Mouse (Mus musculus) hindbrain, embryonic 11.5 days (tissue): Measurements from ENCODE around the gene Fer. TPM values are rescaled to one million over a fixed set of nuclear protein-coding genes. Genes with fewer than 3 reads are reported as not detected.

Experiments
- ATAC-seq: fragments of 200-750 bp; cut with Nextera tagmentation; 2 replicates; pipeline ENCODE4 v1.8.0; 2017; ENCODE audit warnings: mild to moderate bottlenecking, moderate TSS enrichment, moderate library complexity; ENCODE audit not compliant: low FRiP score
- DNase-seq: peaks from one replicate; pipeline ENCODE4 v3.0.0-alpha.2; 2015; ENCODE audit warnings: low spot score
- H3K27ac ChIP-seq: fragments of 300-500 bp; sonication (generic); 2 replicates; pipeline ENCODE4 v1.5.1; 2014; ENCODE audit warnings: mild to moderate bottlenecking, low read depth, low read length
- H3K27me3 ChIP-seq: fragments of 300-500 bp; sonication (generic); 2 replicates; pipeline ENCODE4 v1.6.1; 2014; ENCODE audit warnings: mild to moderate bottlenecking, low read length, moderate library complexity, mixed read lengths; ENCODE audit not compliant: control insufficient read depth, insufficient read depth
- H3K36me3 ChIP-seq: fragments of 300-500 bp; sonication (generic); 2 replicates; pipeline ENCODE4 v1.6.1; 2014; ENCODE audit warnings: mild to moderate bottlenecking, low read length, moderate library complexity, mixed read lengths; ENCODE audit not compliant: control insufficient read depth, insufficient read depth
- H3K4me1 ChIP-seq: fragments of 300-500 bp; sonication (generic); replicated peaks from 2 replicates; pipeline ENCODE4 v1.6.1; 2014; ENCODE audit warnings: low read length, mixed read lengths; ENCODE audit not compliant: control insufficient read depth, insufficient read depth
- H3K4me2 ChIP-seq: fragments of 300-500 bp; sonication (generic); replicated peaks from 2 replicates; pipeline ENCODE4 v1.6.1; 2014; ENCODE audit warnings: mild to moderate bottlenecking, low read depth, low read length
- H3K4me3 ChIP-seq: fragments of 300-500 bp; sonication (generic); 2 replicates; pipeline ENCODE4 v1.5.1; 2014; ENCODE audit warnings: low read depth, low read length
- H3K9ac ChIP-seq: fragments of 300-500 bp; sonication (generic); 2 replicates; pipeline ENCODE4 v1.6.1; 2014; ENCODE audit warnings: low read depth, low read length
- H3K9me3 ChIP-seq: fragments of 300-500 bp; sonication (generic); 2 replicates; pipeline ENCODE4 v1.6.1; 2016; ENCODE audit warnings: low read length; ENCODE audit not compliant: control insufficient read depth
- WGBS: fragments of 180-500 bp; shearing (Covaris S2); extraction: QIAGEN DNeasy Blood & Tissue Kit; methylation state at CpG from one replicate; pipeline ENCODE4 v1.1.7; 2014; 5-methylcytosine and 5-hydroxymethylcytosine counted together
- polyA plus RNA-seq: library from polyadenylated mRNA; unstranded; fragments of >200 nt; fragmentation: Nextera tagmentation; extraction: Ambion mirVana; gene quantifications from 2 replicates; pipeline ENCODE4 v1.2.1, GENCODE M21; 2014

Fer gene
- 34.2 and 37.6 TPM in 2 replicates for polyA plus RNA-seq

DNA sequence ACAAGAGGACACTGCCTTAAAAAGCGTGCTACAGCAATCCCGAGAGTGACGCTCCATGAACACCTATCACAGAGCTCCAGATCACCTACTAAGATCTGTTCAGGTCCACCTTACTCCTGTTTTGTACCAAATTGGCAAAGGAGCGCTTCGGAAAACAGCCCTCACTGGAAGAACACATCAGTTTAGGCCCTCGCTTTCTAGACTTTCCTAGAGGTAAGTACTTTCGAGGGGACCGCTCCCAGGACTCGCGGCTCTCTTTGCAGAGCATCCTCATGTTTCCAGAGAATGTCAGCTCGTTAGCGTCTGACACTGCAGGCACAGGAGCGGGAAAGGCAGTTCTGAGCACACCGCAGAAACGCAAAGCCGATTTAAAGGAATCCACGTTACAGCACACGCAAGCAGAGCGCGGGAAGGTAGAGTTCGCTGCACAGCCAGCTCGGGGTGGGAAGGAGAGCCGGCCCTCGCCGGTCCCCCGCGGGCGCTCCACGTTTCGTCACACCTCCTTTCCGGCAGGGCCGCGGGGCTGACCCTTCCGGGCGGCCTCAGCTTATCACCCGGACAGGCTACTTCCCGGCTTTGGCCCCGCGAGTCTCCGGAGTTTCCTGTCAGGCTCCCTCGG lies at the start of gene Fer:
Gene Fer (plus strand): TSS at position 51 of the 619 bp plus-strand sequence.
- peak within 1 kb of the TSS; percentile 74 for H3K9ac ChIP-seq
- H3K27me3 ChIP-seq = no peaks in the 10 kb centered on the region
- peak within 1 kb of the TSS; percentile 74 for H3K4me3 ChIP-seq
- no peak for DNase-seq
- H3K4me1 ChIP-seq = no peaks in the 10 kb centered on the region
- H3K9me3 ChIP-seq = no peaks in the 10 kb centered on the region
- peak; percentile 63; the same call in 1 of the 2 replicates for ATAC-seq
- H3K27ac ChIP-seq = peak within 1 kb of the TSS; percentile 76
- H3K4me2 ChIP-seq = peak within 1 kb of the TSS; percentile 92
- no peaks in the 10 kb centered on the region for H3K36me3 ChIP-seq
- 1% methylated on average over 41 of the region's 41 CpGs for WGBS

DNA sequence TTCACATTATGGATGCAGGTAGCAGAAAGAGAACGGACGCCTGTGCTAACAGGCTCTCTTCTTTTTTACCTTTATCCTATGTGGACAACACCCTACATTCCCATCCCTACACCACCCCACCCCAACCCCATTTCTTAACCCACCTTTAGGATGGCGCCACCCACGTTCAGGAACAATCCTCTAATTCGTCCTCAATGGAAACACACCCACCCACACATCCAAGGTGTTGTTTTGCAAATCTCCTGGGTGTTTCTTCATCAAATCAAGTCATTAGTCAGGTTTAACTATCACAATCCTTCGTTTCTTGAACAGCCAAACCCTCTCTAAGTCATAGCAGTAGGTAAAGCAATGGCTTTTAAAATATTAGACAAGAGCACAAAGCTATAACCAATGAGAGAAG lies 49.3 kb upstream of the Fer start:
- Histone ChIP-seq H3K4me2 (no peak overlapping the region), H3K9ac (no peak overlapping the region), H3K4me1 (no peaks in the 10 kb centered on the region), H3K36me3 (no peaks in the 10 kb centered on the region), H3K4me3 (no peak overlapping the region), H3K27me3 (no peaks in the 10 kb centered on the region), H3K9me3 (no peaks in the 10 kb centered on the region), H3K27ac (no peak overlapping the region)
- WGBS = 86% methylated on average over 6 of the region's 6 CpGs
- no peak for DNase-seq
- ATAC-seq = no peak

DNA sequence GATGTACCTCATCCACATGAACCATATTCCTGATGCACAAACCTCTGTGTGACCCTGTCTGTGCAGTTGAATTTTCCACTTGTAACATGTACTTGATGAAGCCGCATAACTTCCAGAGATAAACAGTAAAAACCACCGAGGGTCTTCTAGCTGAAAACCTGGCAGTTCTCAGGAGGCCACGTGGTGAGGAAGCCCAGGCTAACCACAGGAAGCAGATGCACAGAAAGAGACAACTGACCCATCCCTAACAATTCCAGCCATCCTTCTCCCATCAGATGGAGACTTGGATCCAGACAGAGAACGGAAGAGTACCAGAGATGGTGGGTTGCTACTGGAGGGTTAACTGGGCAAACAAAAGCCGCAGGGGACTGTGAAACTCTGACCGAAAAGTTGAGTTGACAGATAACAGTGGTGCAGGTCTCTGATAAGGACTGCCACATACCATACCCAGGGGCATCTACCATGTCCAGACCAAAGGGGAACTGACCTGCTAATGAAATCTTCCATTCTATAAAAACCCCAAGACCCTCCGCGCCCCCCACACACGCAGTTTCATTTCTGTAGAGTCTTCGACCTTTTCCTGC lies 44.3 kb upstream of the Fer start:
- no peaks in the 10 kb centered on the region for H3K9me3 ChIP-seq
- H3K4me3 ChIP-seq = no peak overlapping the region
- DNase-seq (no peak), ATAC-seq (no peak)
- H3K9ac ChIP-seq = no peak overlapping the region
- WGBS = 91% methylated on average over 10 of the region's 10 CpGs
- H3K4me2 ChIP-seq = no peak overlapping the region
- H3K27ac ChIP-seq = no peak overlapping the region
- H3K4me1 ChIP-seq = no peaks in the 10 kb centered on the region
- H3K36me3 ChIP-seq = no peaks in the 10 kb centered on the region
- no peaks in the 10 kb centered on the region for H3K27me3 ChIP-seq

DNA sequence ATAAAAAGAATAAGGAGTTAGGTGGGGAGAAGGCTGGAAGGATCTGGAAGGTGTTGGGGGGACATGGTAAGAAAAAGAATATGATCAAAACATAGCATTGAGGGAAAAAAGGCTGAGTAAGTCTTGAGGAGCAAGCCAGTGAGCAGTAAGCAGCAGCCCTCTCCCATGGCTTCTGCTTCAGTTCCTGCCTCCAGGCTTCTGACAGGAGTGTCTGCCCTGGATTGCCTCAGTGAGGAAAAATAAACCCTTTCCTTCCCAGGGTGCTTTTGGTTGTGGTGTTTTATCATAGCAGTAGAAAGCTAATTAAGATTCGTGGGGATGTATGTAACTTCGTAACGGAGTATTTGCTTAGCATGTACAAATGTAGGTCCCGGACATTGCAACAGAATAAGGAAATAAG lies 38.7 kb upstream of the Fer start:
- ATAC-seq (no peak), DNase-seq (no peak)
- Histone ChIP-seq H3K27me3 (no peaks in the 10 kb centered on the region), H3K9ac (no peak overlapping the region), H3K36me3 (no peaks in the 10 kb centered on the region), H3K9me3 (no peaks in the 10 kb centered on the region), H3K27ac (no peak overlapping the region), H3K4me1 (no peaks in the 10 kb centered on the region), H3K4me2 (no peak overlapping the region), H3K4me3 (no peak overlapping the region)
- WGBS = 92% methylated on average over 4 of the region's 4 CpGs

DNA sequence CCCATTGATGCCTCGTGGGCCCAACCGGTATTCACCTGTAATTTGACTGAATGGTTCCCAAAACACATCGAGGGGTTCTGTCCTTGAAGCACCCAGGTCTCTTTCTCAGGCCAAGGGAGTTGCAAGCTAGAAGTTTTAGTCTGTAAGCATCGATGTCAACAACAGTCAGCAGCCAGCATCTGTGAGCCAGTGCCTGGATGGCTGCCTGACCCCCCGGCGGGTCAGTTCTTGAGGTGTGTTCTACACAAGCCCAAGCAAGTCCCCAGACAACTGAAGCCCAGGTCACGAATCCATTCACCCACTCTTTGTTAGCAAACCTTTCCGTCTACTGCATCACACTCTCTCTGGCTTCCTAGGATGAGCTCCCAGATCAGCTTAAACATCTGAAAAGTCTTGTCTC lies 36.7 kb upstream of the Fer start:
- H3K27ac ChIP-seq = no peak overlapping the region
- H3K4me1 ChIP-seq = no peaks in the 10 kb centered on the region
- no peak overlapping the region for H3K9ac ChIP-seq
- H3K27me3 ChIP-seq = no peaks in the 10 kb centered on the region
- no peak overlapping the region for H3K4me2 ChIP-seq
- no peak overlapping the region for H3K4me3 ChIP-seq
- ATAC-seq (no peak), DNase-seq (no peak)
- 83% methylated on average over 8 of the region's 8 CpGs for WGBS
- no peaks in the 10 kb centered on the region for H3K36me3 ChIP-seq
- no peaks in the 10 kb centered on the region for H3K9me3 ChIP-seq

DNA sequence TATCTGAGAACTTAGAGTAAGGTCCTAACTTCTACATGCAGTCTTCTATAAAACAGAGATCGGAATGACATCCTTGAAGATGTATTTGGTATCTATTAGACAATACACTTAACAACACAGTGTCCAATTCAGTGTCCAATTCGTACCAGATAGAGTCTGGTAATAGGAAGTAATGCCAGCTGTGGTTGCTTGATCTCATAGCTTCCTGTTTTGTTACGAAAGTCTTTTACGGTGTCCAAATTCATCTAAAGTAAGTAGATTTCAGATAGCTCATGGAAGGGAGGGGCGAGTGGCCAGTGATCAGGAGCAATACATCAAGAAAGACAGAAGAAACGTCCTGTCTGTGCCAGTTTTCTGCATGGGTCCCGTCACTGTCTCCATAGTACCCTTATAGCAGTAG lies 36.1 kb upstream of the Fer start:
- Histone ChIP-seq H3K9ac (no peak overlapping the region), H3K27me3 (no peaks in the 10 kb centered on the region), H3K36me3 (no peaks in the 10 kb centered on the region), H3K4me2 (no peak overlapping the region), H3K27ac (no peak overlapping the region), H3K4me1 (no peaks in the 10 kb centered on the region), H3K4me3 (no peak overlapping the region), H3K9me3 (no peaks in the 10 kb centered on the region)
- no peak for ATAC-seq
- no peak for DNase-seq
- 88% methylated on average over 7 of the region's 7 CpGs for WGBS

DNA sequence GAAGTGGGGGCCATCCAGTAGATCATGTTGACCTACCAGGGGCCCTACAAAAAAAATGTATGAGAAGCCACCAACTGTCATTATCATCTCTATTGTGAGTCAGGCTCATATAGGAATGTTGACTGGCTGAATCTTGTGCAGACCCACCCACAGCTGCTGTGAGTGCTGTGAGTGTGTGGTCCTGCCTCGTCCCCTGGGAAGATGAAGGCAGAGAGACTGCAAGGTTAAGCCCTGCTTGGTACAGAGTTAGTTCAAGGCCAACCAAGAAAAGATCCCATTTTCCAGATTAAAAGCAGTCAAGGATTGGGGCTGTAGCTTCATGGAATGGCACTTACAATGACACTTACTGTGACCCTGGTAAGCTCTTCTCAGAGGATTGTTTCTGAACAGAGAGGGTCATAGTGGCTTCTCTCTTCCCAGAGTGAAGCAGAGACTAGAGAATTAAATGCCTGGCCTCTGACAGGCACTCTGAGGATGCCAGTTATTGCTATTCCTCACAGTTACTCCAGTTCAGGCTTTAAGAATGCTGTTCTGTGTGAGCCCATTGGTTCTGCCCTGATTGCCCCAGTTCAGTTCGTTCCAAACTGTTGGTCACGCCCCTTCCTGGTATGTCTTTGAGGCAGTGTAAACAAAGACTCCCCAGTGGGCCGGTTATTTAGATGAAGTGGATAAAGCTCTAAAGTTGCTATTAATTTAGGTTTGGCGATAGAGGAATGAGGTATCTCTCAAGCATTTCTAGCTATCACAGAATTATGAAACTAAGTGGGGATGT lies 34.1 kb upstream of the Fer start:
- 67% methylated on average over 5 of the region's 5 CpGs for WGBS
- no peaks in the 10 kb centered on the region for H3K36me3 ChIP-seq
- no peak overlapping the region for H3K27ac ChIP-seq
- ATAC-seq (no peak), DNase-seq (no peak)
- no peaks in the 10 kb centered on the region for H3K27me3 ChIP-seq
- H3K4me1 ChIP-seq = no peaks in the 10 kb centered on the region
- no peaks in the 10 kb centered on the region for H3K9me3 ChIP-seq
- no peak overlapping the region for H3K4me2 ChIP-seq
- H3K4me3 ChIP-seq = no peak overlapping the region
- H3K9ac ChIP-seq = no peak overlapping the region

DNA sequence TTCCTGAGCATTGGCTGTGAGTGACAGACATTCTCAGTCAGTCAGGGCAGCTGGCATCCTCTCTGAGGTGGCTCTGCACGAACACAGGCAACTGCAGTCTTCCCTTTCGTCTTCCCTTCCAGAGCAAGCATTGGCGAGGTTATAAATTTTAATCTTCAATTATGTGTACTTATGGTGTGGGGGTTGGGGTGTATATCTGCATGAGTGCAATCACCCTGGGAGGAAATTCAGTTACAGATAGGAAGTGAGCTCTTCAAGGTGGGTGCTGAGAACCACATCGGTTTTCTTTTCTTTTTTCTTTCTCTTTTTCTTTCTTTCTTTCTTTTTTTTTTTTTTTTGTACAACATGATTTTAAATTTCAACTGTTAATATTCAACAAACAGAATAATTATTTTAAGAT lies 31.3 kb upstream of the Fer start:
- Histone ChIP-seq H3K27me3 (no peaks in the 10 kb centered on the region), H3K9ac (no peak overlapping the region), H3K4me3 (no peak overlapping the region), H3K36me3 (no peaks in the 10 kb centered on the region), H3K9me3 (no peaks in the 10 kb centered on the region), H3K4me2 (no peak overlapping the region), H3K27ac (no peak overlapping the region), H3K4me1 (no peaks in the 10 kb centered on the region)
- ATAC-seq = no peak
- no peak for DNase-seq
- 82% methylated on average over 4 of the region's 4 CpGs for WGBS

DNA sequence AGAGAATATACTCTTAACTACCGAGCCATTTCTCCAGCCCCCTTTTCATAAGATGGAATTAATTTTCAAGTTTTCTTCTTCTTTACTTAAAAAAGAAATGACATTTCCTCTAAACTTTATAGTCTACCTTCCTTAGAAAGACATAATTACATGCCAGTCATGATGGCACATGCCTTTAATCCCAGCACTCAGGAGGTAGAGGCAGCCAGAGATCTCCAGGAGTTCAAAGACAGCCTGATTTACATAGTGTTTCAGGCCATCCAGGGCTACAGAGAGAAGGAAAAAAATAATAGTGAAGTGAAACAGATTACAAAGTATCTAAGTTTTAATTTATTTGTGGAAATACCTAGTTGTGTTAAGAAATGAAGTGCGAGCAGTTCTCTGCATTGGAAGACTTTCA lies 26.6 kb upstream of the Fer start:
- ATAC-seq = no peak
- Histone ChIP-seq H3K4me3 (no peak overlapping the region), H3K4me2 (no peak overlapping the region), H3K4me1 (no peaks in the 10 kb centered on the region), H3K27me3 (no peaks in the 10 kb centered on the region), H3K27ac (no peak overlapping the region), H3K9me3 (no peaks in the 10 kb centered on the region), H3K9ac (no peak overlapping the region), H3K36me3 (no peaks in the 10 kb centered on the region)
- 90% methylated on average over 2 of the region's 2 CpGs for WGBS
- DNase-seq = no peak
